Mouse (Mus musculus): ENCODE measurements around the gene Fam160a1. TPM values are rescaled to one million over a fixed set of nuclear protein-coding genes. Genes with fewer than 3 reads are reported as not detected.

Gene Fam160a1
- total RNA-seq, 2 experiments from 2014 or later = 35.8 to 48.7 TPM

DNA sequence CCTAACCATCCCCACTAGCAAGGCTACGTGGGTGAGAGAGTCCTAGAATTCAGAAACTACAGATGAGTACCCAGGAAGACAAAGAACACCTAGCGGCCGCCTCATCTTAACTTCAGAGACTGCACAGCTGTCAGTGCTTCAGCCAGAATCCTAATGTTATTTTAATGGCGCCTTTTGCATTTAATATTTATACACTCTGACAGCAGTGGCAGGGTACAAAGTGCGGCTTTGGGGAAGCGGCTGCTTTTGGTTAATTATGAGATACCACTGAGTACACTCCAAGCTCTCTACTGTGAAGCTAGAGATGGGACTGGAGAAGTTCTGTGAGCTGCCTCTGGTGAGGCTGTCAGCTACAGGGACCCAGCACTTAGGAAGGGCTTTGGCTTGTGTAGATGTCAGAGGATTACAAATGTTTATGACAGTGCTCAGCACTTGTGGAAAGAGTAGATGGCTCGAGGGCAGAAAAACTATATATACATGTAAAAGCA, 171.5 kb downstream of the Fam160a1 start:
- intact Hi-C loops (cut with DNase I) = no loop called here

DNA sequence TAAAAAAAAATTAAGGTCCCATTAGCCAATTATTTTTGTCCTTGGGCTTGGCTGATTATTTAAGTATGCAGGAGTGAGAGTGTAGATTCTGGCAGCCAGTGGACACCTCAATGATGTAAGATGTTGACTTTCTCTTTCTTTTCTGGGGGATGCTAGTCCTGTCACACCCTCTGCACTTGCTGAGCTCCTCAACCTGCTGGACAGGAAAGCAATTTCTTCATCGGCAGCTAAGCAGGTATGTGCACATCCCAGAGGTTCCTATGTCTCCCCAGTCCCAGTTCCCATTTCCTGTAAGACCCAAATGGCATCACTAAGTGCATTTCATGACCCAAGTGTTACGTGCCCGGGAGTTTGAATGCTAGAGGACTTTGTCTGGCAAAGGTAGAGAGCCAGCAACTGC, 172.3 kb downstream of the Fam160a1 start:
- no peak for DNase-seq
- intact Hi-C loops (cut with DNase I) = no loop called here

More for the DNA sequence above, 171.5 kb downstream of the Fam160a1 start:
- DNase-seq = no peak

DNA sequence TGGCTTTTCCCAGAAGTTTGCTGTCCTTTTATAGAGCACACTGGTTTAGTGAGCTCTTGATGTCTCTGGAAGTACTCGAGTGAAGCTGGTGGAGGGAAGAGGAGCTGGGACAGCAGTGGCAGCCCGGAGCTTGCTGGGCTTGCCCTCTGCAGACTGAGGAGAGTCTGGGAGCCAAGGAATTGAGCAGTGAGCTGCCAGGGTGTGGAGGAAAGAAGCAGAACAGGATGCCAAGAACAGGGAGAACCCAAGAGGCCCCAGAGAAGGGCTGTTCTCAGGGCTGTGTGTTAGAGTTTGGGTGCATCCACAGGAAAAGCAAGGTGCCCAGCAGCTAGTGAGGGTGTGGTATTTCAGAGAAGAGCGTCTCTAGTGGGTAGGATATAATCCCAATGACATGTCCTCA, 175.3 kb downstream of the Fam160a1 start:
- no peak for DNase-seq
- intact Hi-C loops (cut with DNase I) = no loop called here

DNA sequence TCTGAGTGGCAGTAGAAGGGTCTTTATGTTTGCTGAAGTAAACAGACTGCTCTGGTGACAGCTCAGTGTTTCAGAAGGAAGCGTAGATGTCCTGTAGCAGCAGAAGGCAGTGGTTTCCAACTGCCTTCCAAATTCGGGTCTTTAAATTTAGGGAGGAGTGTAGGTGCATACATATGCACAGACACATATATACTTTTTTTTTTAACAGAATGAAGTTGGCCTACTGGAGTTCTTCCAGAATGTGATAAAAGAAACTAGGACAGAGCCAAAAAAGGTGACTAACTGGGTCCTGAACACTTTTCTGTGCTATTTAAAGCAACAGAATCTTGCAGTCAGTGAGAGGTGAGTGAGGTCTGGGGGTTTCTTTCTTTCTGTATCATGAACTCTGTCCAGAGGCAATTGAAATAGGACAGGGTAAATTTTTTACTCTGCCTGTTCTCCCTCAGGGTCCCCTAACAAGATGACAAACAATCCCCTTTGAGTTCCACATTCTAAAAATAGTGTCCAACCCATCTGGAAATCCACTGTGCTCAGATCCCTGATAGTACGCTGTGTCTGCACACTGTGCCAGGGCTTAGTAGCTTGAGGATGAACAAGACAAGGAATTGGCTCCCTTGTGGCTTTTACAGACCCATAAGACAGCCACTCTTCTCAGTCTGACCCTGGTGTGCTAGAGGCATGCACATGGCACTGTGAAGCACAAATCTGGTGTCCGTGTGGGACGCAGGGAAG, 180.2 kb downstream of the Fam160a1 start:
- DNase-seq = peak; percentile 23 to 36
- intact Hi-C loops (cut with DNase I) = no loop called here

DNA sequence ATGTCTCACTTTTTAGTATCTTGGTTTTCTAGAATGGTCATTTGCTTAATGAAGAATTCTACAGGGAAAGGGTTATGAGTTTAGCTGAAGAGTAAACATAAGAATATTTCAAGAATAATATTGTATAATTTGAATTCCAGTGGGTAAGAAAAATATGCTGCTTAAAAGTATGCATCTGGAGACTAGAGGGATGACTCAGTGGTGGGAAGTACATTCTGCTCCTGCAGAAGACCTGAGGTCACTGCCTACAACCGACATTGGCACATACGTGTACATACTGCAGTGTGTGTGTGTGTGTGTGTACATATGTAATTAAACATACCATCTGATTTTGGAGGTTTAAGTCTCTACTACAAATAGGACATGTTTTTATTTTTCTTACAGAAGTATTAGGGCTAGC, 181.5 kb downstream of the Fam160a1 start:
- no peak for DNase-seq
- intact Hi-C loops (cut with DNase I) = no loop called here

DNA sequence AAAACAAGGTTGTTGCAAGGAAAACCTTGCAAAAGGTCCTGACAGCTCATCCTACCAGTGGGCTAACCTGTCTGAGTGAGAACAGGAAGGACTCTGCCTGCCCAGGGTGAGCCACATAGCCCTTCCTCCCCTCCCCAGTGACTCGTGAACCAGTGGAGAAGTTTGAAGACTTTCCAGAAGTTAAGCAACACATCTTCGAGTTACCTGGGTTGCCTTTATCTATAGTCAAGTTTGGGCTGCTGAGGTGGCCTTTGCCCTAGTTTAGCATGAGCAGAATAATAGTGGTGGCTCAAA, 182.0 kb downstream of the Fam160a1 start:
- intact Hi-C loops (cut with DNase I) = no loop called here
- no peak for DNase-seq

DNA sequence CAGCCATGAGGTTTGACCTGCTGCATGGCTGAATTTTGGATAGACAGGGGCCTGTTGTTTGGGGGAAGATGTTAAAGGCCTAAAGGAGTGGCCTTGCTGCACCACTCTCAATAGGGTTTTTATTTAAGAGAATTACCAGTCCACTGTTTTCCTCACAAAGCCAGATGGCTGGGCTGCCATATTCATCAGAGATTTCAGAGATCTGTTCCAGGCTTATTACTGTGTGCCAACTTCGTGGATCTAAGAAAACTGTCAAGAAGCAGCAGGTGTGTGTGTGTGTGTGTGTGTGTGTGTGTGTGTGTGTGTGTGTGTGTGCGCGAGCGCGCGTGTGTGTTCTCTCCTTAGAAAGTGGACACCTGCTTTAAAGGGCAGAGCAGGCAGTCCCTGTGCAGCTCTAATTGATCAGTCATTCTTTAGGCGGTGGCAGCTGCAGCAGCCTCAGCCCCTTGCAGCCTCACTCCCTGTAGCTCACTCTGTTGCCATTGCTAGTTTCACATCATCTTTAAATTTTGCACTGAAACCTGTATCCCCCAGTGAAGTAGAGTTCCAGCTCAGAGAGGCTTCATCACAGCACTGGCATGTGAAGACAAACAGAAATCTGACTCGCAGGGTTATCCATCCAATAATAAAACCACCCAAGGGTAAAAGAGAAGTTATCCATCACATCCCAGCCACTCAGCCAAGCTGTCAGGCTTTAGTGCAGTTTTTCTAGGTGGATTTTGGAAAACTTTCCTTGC, 182.5 kb downstream of the Fam160a1 start:
- intact Hi-C loops (cut with DNase I) = no loop called here
- no peak for DNase-seq

DNA sequence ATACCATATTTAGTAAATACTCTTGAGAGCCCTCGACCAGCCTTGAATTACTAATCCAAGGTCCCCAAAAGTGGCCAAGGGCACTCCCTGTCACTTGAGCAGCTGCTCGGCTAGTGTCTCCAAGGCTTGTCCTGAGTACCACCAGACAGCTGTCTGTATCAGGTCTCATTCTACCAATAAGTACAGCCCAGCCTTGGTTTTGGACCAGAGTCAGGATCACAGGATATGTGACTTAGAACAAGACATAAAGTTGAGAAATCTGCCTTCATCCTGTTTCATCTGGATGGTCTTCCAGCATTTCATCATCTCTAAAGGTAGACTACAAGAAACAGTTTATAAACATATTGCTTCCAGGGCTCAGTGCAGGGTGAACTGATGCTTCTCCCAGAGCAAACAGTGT, 183.4 kb downstream of the Fam160a1 start:
- intact Hi-C loops (cut with DNase I) = no loop called here
- no peak for DNase-seq

DNA sequence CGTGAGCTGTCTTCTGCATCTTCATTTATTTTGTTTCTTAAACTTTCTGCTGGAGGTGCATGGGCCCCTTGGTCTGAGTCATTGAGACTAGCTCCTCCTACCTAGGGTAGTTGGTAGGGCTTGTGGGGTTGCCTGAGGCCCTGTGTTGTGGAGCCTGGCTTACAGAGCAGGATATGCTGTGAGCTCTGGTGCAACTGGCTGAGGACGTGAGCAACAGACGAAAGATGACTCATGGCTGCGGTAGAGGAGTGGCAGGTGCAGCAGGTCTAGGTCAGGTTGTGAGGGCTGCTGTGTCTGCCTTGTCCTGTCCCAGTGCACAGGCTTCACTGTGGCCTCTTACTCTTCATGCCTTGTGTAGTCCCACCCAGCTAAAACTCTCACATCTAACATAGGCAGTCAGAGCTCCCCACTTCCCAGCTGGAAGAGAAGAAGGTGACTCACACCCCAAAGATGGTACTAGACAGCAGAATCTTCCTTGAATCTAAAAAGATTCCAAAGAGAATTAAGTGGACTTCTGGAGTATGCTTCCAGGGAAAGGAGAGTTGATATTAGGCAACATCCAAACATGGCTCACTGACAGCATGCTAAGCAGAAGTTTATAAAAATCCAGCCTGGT, 187.1 kb downstream of the Fam160a1 start:
- intact Hi-C loops (cut with DNase I) = no loop called here
- DNase-seq = no peak

DNA sequence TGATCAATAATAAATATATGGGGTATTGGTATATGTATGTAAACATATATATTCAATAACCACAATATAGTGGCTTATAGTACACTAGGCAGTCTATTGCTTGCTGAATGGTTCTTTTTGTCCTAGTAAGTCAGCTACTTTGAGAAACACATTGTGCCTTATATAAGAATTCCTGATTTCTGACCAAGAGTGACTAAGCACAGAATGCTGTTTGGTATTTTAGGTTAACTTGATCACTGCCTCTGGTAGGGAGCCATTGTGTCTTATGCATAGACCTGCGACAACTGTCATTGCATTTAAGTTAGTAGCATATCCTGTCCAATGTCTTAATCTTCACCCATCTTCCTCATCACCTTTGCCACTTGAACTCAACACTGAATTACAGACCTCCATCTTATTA, 197.3 kb downstream of the Fam160a1 start:
- DNase-seq = no peak
- intact Hi-C loops (cut with DNase I) = no loop called here

DNA sequence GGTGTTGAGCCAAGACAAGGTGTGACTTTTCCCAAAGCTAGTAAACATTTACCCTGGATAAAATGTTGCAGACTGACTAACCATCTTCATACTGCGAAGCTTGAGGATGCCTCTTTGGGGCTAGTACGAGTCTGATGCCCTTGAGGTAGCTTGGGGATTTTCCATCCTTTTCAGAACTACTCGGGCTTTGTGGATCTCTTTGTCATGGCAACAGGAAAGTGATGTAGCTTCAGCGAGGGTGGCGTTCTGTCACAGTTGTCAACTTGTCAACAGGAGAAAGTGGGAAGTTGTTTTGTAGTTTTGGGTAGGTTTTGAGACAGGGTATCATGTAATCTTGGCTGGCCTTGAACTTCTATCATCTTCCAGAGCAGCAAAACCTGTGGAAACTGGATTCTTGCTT, 197.7 kb downstream of the Fam160a1 start:
- intact Hi-C loops (cut with DNase I) = no loop called here
- DNase-seq = no peak

DNA sequence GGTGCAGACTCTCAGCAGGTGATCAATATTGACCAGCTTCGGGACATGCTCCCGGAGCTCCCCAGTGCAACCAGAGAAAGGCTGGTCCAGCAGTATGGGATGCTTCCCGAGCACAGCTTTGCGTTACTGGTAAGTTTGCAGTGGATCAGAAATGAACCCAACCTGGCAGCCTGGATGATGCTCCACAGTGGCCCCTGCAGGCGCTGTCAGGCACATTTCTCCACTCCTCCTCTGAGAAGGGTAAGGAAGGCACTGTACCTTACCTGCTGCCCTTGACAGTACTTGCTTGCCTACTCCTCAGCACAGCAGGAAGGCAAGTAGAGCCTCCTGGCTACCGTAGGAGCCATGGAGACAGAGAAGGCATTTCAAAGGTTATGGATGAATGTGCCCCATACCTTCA, 198.2 kb downstream of the Fam160a1 start:
- intact Hi-C loops (cut with DNase I) = no loop called here
- DNase-seq = no peak

DNA sequence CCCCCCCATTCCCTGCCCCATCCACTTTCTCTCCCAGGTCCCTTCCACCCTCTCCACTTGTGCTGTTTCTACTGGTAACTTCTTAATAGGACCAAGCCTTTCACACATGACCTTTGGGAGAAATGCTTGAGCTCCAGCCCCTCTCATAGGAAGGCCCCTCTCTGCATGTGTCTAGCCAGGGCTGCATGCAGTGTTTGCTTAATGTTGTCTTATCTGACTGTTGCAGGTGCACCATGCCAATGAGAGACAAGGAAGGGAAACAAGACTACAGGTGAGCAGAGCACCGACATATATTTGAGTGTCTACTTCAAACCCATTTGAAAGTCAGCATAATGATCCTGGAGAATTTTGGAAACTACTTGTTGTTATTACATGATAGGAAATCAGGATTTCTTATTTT, 200.7 kb downstream of the Fam160a1 start:
- intact Hi-C loops (cut with DNase I) = no loop called here
- no peak for DNase-seq

Other genes starting within 250 kb of the Fam160a1 start
- 10 to 100 TPM; 25.4 to 27.8 TPM for gene Gatb, start 243.2 kb downstream of the Fam160a1 start, total RNA-seq (2021)
- gene Glt28d2, start 70.2 kb upstream of the Fam160a1 start, total RNA-seq (2021) = 1 to 10 TPM; 4.9 to 6.8 TPM
- gene Gm37240, start 70.2 kb upstream of the Fam160a1 start, total RNA-seq (2021) = 10 to 100 TPM; 21.2 to 37.3 TPM
- 10 to 100 TPM; 23.4 to 27.8 TPM for gene Sh3d19, start 153.8 kb upstream of the Fam160a1 start, total RNA-seq (2021)
- not detected for gene Prss48, start 185.2 kb upstream of the Fam160a1 start, total RNA-seq (2021)